Mouse (Mus musculus): ENCODE data around the gene Sp3.
"Not testable (repeated sequence)": the region's sequence is repeated elsewhere in the genome, so short reads cannot be mapped to it uniquely, and the experiment has no call there.

The Sp3 gene

DNA sequence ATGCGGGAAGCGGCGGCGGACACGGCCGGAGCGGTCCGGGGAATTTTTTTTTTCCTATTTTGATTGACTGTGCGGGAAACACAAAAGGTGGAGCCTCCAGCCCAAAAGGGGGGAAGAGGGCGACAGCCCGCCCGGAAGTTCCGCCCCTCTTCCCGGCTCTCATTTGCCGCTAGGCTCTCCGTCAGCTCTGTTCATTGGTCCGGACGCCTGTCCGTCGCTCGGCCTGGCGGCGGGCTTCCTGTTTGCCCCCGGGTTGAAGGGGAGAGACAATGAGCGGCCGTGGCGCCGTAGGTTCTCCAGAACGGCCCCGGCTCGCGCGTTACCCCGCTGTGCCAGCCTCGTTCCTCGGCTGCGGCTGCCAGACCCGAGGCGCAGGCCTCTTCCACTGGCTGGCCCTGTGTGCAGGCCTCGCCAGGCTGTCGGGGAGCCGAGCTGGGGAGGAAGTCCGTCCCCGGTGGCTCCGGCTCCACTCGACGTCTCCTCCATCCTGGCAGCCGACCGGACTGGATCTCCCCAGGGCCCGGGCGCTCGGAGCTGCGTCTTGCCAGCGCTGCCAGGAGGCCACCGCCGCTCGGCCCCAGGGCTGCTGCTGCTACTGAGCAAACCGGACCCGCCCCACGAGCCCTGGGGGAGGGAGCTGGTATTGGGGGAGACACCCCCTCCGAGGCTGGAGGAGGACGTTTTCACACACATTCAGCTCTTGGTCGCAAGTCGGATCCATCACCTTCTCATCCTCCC is at the start of gene Sp3:
Gene Sp3, minus strand, starts transcription at position 110 of the 738 bp plus-strand sequence.
- DNase-seq (ENCODE audit: extremely low read depth, insufficient read length, low spot score) = peak; percentile 97

DNA sequence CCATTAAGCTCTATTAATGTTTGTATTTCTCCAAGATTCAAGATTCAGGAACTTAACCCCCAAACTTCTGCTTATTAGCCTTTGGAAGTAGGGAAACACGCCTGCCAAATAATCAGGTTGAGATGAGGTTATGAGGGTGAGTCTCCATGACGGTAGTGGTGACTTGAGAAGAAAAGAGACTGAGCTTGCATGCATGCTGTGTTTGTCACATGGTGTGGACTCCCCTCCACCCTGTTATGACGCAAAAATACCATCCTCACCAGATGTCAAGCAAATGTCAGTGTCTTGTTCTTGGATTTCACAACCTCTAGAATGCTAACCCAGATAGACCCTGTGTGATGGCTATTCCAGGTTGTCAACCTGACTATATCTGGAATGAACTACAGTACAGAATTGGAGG is 49.6 kb upstream of the Sp3 start:
- DNase-seq (ENCODE audit: extremely low read depth, insufficient read length, low spot score) = no peak

GRCm38 (mm10) chr2:73028019-73028418 is 47.8 kb upstream of the Sp3 start:
- DNase-seq (ENCODE audit: extremely low read depth, insufficient read length, low spot score) = no peak

DNA sequence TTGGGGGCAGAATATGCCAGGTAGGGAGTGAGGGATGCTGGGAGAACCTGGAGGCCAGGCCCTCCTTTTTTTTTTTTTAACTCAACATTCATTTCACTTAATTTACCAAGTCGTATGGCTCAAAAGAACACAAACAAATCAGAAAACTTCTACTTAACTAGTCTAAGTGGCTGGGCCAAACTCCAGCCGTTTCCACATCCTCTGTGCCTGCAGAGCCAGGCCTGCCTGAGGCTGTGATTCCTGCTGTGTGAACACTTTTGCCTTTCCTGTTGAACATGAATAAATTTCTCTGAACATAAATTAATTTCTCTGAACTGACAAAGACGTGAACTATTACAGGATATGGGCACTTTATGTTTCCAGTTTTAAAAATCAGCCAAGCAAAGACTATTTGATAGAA is 46.9 kb upstream of the Sp3 start:
- DNase-seq (ENCODE audit: extremely low read depth, insufficient read length, low spot score) = no peak

- peak; percentile 72 for DNase-seq (ENCODE audit: extremely low read depth, insufficient read length, low spot score)
These were observed 43.6 kb upstream of the Sp3 start for GRCm38 (mm10) chr2:73023803-73024202.

GRCm38 (mm10) chr2:73021046-73021445 is 40.8 kb upstream of the Sp3 start:
- DNase-seq (ENCODE audit: extremely low read depth, insufficient read length, low spot score) = no peak

DNA sequence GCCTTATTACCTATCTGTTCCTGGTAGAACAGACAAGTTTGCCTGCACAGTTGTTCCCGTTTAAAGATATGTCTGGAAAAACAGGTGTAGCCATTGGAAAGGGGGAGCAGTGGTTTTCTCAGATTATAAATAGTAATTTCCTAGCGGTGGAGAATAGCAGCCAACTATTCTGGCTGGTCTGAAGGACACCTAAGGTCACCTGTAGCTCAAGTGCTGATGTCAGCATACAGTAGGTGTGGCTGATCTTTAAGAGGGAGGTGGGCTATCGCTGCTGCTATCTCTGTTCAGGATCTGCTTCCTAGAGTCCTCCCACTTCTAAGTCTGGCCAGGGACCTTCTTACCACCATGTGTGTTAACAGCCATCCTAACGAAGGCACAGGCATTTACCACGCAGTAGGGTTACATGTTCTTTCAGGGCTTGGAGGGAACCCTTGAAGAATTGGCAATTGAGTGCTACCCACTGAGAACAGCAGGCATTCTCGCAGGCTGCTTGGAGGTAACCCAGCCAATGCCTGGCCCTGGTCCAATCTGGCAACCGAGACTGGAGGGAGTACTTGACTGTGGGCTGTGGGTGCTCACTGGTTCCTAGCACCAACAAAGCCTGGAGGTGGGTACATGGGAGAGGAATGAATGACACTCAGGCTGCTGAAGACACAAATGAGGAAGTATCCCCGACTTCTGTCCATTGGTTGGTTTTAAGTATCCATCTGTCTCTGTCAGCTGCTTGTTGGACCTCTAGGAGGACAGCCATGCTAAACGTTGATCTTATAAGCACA is 39.3 kb upstream of the Sp3 start:
- no peak for DNase-seq (ENCODE audit: extremely low read depth, insufficient read length, low spot score)

GRCm38 (mm10) chr2:73014063-73014462 is 33.8 kb upstream of the Sp3 start:
- not testable (repeated sequence) for DNase-seq (ENCODE audit: extremely low read depth, insufficient read length, low spot score)

- DNase-seq (ENCODE audit: extremely low read depth, insufficient read length, low spot score) = no peak
These were observed 32.4 kb upstream of the Sp3 start for GRCm38 (mm10) chr2:73012636-73013035.

GRCm38 (mm10) chr2:73007472-73007871 is 27.2 kb upstream of the Sp3 start:
- DNase-seq (ENCODE audit: extremely low read depth, insufficient read length, low spot score) = no peak

GRCm38 (mm10) chr2:73005611-73006515 is 25.6 kb upstream of the Sp3 start:
- peak; percentile 69 for DNase-seq (ENCODE audit: extremely low read depth, insufficient read length, low spot score)

DNA sequence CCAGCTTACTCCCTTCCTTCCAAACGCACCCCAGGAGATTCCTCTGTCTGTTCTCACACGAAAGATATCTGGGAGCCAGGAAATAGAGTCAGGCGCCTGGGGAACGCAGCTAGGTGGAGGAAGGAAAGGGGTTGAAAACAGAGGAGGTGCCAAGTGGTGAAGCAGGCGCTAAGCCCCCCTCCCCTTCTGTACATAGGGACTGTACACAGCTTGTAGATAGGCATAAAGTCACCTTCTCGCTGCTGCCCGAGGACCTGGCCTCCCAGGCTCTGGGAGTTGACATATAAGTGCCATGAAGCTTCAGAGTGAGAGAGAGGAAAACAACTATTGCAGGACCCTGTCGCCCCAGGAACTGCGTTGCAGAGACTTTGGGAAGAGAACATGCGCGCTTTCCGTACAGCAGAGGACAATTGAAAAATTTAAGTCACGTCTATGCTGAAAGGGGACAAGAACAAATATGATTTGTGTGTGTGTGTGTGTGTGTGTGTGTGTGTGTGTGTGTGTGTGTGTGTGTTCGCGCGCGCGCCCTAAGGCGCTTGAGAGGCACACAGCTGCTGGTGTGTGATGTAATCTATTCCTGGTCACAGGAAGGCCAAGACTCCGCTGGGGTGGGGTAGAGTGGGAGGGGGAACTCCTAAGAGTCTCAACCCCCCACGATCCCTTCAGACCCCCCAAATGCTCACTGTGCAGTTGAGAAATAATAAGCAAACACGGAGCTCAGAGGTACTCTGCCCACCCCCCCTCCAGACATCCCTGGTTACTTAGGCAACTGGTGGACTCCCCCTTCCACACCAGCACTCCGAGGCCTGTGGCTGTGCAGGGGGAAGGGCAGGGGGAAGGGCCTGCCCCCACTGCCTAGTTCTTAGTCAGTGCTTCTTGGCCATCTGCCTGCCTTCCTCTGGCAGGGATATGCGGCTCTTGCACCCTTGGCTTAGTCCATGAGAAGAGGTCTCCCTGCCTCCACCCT is 23.8 kb upstream of the Sp3 start:
- DNase-seq (ENCODE audit: extremely low read depth, insufficient read length, low spot score) = peak; percentile 89

- peak; percentile 57 for DNase-seq (ENCODE audit: extremely low read depth, insufficient read length, low spot score)
These were observed 22.8 kb upstream of the Sp3 start for GRCm38 (mm10) chr2:73003049-73003448.

DNA sequence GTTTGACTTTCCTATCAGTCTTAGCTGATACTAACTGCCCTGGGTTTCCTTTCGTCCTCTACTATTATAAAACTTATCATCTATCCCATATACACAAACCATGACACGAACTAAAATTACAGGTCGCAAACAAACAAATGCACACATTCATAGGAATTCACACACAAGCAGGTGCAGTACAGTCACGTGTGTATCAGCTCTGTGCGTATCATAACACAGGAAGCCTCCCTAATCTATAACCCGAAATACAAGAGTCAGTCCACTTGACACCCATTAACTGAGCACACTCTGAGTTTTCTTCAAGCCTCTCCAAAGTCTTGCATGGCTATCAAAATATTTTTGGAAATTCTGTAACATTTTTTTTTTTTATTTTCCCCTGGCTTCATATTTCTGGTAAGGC is 22.2 kb upstream of the Sp3 start:
- no peak for DNase-seq (ENCODE audit: extremely low read depth, insufficient read length, low spot score)

GRCm38 (mm10) chr2:73001994-73002393 is 21.7 kb upstream of the Sp3 start:
- DNase-seq (ENCODE audit: extremely low read depth, insufficient read length, low spot score) = no peak

- no peak for DNase-seq (ENCODE audit: extremely low read depth, insufficient read length, low spot score)
These were observed 19.9 kb upstream of the Sp3 start for GRCm38 (mm10) chr2:73000194-73000593.

GRCm38 (mm10) chr2:72997586-72997985 is 17.3 kb upstream of the Sp3 start:
- DNase-seq (ENCODE audit: extremely low read depth, insufficient read length, low spot score) = no peak

- peak; percentile 61 for DNase-seq (ENCODE audit: extremely low read depth, insufficient read length, low spot score)
These were observed 16.6 kb upstream of the Sp3 start for GRCm38 (mm10) chr2:72996808-72997378.

GRCm38 (mm10) chr2:72995346-72996097 is 15.3 kb upstream of the Sp3 start:
- peak; percentile 60 for DNase-seq (ENCODE audit: extremely low read depth, insufficient read length, low spot score)
